Mouse (Mus musculus): Measurements from ENCODE around the gene Vdac1.

Gene Vdac1

GRCm38 (mm10) chr11:52419246-52419645, 58.6 kb downstream of the Vdac1 start:
- CTCF ChIA-PET, result no interaction called here

- CTCF ChIA-PET, result no interaction called here
These were observed 59.2 kb downstream of the Vdac1 start for GRCm38 (mm10) chr11:52419861-52420260.

GRCm38 (mm10) chr11:52420296-52421052, 59.8 kb downstream of the Vdac1 start:
- CTCF ChIA-PET, result interaction anchor here (0.5 kb wide), 1 partner anchor 106 kb away, joined by 3 read pairs; no protein-coding TSS in a partner anchor

GRCm38 (mm10) chr11:52421053-52421778, 60.6 kb downstream of the Vdac1 start:
- CTCF ChIA-PET, result interaction anchor here (0.5 to 0.8 kb wide), 4 partner anchors 15 to 1556 kb away, joined by 3 to 5 read pairs (median 3); no protein-coding TSS in a partner anchor

- CTCF ChIA-PET, result no interaction called here
These were observed 68.8 kb downstream of the Vdac1 start for GRCm38 (mm10) chr11:52429440-52429839.

DNA sequence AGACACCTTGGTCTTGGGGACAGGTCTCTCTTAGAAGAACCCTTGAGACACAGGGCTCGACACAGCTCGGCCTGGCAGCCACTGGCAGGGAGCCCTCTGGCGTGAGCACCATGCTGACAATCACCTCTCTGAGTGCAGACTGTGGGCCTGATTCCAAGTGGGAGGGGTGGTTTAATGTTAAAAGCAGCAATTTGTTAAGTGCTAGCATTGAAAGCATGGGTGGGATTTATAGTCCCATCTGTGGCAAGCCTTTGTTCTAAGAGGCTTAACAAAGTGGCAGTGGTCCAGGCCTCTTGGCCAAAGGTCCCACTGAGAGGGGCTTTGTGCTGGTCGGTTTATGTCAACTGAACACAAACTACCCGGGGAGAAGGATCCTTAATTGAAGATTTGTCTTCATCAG, 70.9 kb downstream of the Vdac1 start:
- CTCF ChIA-PET, result no interaction called here

GRCm38 (mm10) chr11:52432148-52432547, 71.5 kb downstream of the Vdac1 start:
- CTCF ChIA-PET, result interaction anchor here (0.6 kb wide), 1 partner anchor 51 kb away, joined by 3 read pairs; no protein-coding TSS in a partner anchor

GRCm38 (mm10) chr11:52433076-52433796, 72.6 kb downstream of the Vdac1 start:
- CTCF ChIA-PET, result no interaction called here

DNA sequence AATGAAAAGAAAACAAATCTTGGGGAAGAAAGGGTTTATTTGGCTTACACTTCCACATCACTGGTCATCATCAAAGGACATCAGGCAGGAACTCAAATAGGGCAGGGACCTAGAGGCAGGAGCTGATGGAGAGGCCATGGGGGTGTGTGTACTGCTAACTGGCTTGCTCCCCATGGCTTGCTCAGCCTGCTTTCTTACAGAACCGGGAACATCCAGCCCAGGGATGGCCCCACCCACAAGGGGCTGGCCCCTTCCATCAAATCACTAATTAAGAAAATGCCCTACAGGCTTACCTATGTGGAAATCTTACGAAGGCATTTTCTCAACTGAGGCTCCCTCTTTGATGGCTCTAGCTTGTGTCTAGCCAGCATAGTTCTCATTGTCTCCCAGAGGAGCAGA, 73.1 kb downstream of the Vdac1 start:
- CTCF ChIA-PET, result no interaction called here

DNA sequence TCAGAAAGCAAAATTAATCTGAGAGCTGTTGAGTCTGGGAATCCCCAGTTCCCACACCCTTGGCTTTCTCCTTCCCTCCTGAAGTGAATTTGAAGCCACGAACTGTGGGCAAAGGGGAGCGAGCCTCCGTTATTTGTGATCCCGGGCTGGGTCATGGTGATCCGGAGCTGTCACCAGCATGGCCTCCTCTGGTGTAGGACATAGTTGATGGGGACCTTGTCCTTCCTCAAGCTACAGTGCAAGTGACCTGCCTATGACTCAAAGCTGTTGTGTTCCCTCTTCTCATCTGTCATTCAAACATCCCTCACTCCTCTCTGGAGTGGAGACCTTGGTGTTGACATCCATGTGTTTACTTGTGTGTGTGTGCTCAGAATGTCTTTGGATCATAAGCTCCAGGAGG, 74.8 kb downstream of the Vdac1 start:
- CTCF ChIA-PET, result no interaction called here

DNA sequence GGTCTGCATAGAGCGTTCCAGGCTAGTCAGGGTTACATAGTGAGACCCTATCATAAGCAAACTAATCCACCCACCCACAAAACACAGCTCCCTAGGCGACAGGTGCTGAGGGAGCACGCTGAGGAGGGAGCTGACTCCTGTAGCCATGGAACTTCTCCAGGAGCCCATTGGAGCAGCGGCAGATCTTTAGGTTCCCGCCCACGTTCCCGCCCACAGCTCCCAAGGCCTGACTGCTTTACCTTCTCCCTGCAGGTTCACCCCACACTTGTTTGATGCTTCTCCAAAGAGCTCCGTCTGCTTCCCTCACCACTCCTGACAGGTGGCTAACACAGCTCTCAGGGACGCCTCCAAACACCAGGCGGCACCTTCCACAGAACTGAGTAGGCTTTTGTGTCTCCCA, 76.5 kb downstream of the Vdac1 start:
- CTCF ChIA-PET, result no interaction called here
